31 mouse cellular contexts compared by ENCODE assay signal in genomic region chr7:30235625-30236024, GRCm38 (mm10). TPM values are rescaled to one million over a fixed set of nuclear protein-coding genes. Genes with fewer than 3 reads are reported as not detected.
DNase-seq lines count a peak whose midpoint lies in the region; ATAC-seq and TF ChIP-seq lines count a peak whose summit lies in the region.
"Had no signal": no experiment of that assay in that cellular context is flagged by ENCODE, and none has a peak within 500 bp of the region (broad histone marks: within the 10 kb centered on the region; RNA-seq: fewer than 3 reads in every experiment).

TSS of gene Ovol3 (minus strand) at chr7:30235725.

- 93% methylated on average over 4 of the region's 4 CpGs for WGBS in forebrain, embryonic 10.5 days
- 89% methylated on average over 4 of the region's 4 CpGs for WGBS in forebrain, postnatal 0 days
- WGBS in kidney, adult 2 months: 84% methylated on average over 4 of the region's 4 CpGs
- 85% methylated on average over 4 of the region's 4 CpGs for WGBS in kidney, embryonic 16.5 days
- WGBS in midbrain, embryonic 13.5 days: 86% methylated on average over 4 of the region's 4 CpGs
- WGBS in midbrain, embryonic 14.5 days: 84% methylated on average over 4 of the region's 4 CpGs

- 0 out of 2 replicates have a peak within 1 kb of the TSS, but pooled peaks have one; percentile 3 for H3K4me3 ChIP-seq in forebrain, embryonic 10.5 days
- no peak within 1 kb of the TSS for H3K4me3 ChIP-seq in forebrain, postnatal 0 days (ENCODE audit: low read depth, low read length)
- no peak within 1 kb of the TSS for H3K4me3 ChIP-seq in kidney, adult 2 months (ENCODE audit: insufficient read depth, low read depth, low read length)
- H3K4me3 ChIP-seq in kidney, embryonic 16.5 days (ENCODE audit: low read length): no peak within 1 kb of the TSS
- H3K4me3 ChIP-seq in midbrain, embryonic 13.5 days (replicated peaks): no peak within 1 kb of the TSS
- no peak within 1 kb of the TSS for H3K4me3 ChIP-seq in midbrain, embryonic 14.5 days (replicated peaks; ENCODE audit: low read depth, low read length)
- H3K4me3 ChIP-seq: embryonic facial prominence, embryonic 12.5 days; embryonic facial prominence, embryonic 15.5 days; forebrain, embryonic 12.5 days; forebrain, embryonic 15.5 days; heart, adult 2 months; heart, embryonic 10.5 days; heart, embryonic 13.5 days; hindbrain, embryonic 12.5 days; hindbrain, embryonic 15.5 days had no signal

- H3K36me3 ChIP-seq in forebrain, embryonic 10.5 days (replicated peaks): peaks cover 41% of the 10 kb centered on the region
- H3K36me3 ChIP-seq in forebrain, postnatal 0 days (ENCODE audit: insufficient read depth): peaks cover 18% of the 10 kb centered on the region
- H3K36me3 ChIP-seq in kidney, adult 2 months (ENCODE audit: control insufficient read depth, insufficient read depth, low read length): no peaks in the 10 kb centered on the region
- peaks cover 8% of the 10 kb centered on the region for H3K36me3 ChIP-seq in kidney, embryonic 16.5 days (ENCODE audit: insufficient read depth, low read length)
- peaks cover 37% of the 10 kb centered on the region for H3K36me3 ChIP-seq in midbrain, embryonic 13.5 days
- H3K36me3 ChIP-seq in midbrain, embryonic 14.5 days (ENCODE audit: control insufficient read depth, insufficient read depth, low read length): peaks cover 26% of the 10 kb centered on the region
- H3K36me3 ChIP-seq: forebrain, embryonic 15.5 days had no signal

- no peaks in the 10 kb centered on the region for H3K27me3 ChIP-seq in forebrain, embryonic 10.5 days (ENCODE audit: poor library complexity, severe bottlenecking)
- H3K27me3 ChIP-seq in forebrain, postnatal 0 days (ENCODE audit: insufficient read depth, low read length): no peaks in the 10 kb centered on the region
- H3K27me3 ChIP-seq in kidney, adult 2 months (replicated peaks; ENCODE audit: control insufficient read depth, insufficient read depth, low read length): no peaks in the 10 kb centered on the region
- H3K27me3 ChIP-seq in kidney, embryonic 16.5 days (ENCODE audit: insufficient read depth, low read length): no peaks in the 10 kb centered on the region
- H3K27me3 ChIP-seq in midbrain, embryonic 13.5 days: no peaks in the 10 kb centered on the region
- no peaks in the 10 kb centered on the region for H3K27me3 ChIP-seq in midbrain, embryonic 14.5 days (ENCODE audit: control insufficient read depth, insufficient read depth, low read length)
- H3K27me3 ChIP-seq: embryonic facial prominence, embryonic 12.5 days; embryonic facial prominence, embryonic 15.5 days; forebrain, embryonic 12.5 days; forebrain, embryonic 15.5 days; heart, embryonic 13.5 days; hindbrain, embryonic 12.5 days; hindbrain, embryonic 15.5 days had no signal

- H3K9ac ChIP-seq in forebrain, postnatal 0 days: no peak within 1 kb of the TSS
- no peak within 1 kb of the TSS for H3K9ac ChIP-seq in kidney, embryonic 16.5 days (replicated peaks; ENCODE audit: low read length)
- peak within 1 kb of the TSS; percentile 41; the same call in 1 of the 2 replicates for H3K9ac ChIP-seq in midbrain, embryonic 13.5 days (replicated peaks)
- no peak within 1 kb of the TSS for H3K9ac ChIP-seq in midbrain, embryonic 14.5 days (replicated peaks; ENCODE audit: low read length)
- H3K9ac ChIP-seq: embryonic facial prominence, embryonic 12.5 days; embryonic facial prominence, embryonic 15.5 days; forebrain, embryonic 12.5 days; forebrain, embryonic 15.5 days; heart, embryonic 13.5 days; hindbrain, embryonic 12.5 days; hindbrain, embryonic 15.5 days had no signal

- TF ChIP-seq CTCF in forebrain, postnatal 0 days (IDR thresholded peaks at IDR 0.05; ENCODE audit: low read depth): no peak
- no peak for TF ChIP-seq CTCF in kidney, adult 2 months (conservative IDR thresholded peaks at IDR 0.05; ENCODE audit: insufficient read depth, insufficient read length, low read depth, low read length)

- H3K27ac ChIP-seq in forebrain, embryonic 10.5 days: no peak within 1 kb of the TSS
- H3K27ac ChIP-seq in forebrain, postnatal 0 days (ENCODE audit: low read depth, low read length): no peak within 1 kb of the TSS
- H3K27ac ChIP-seq in kidney, adult 2 months (ENCODE audit: insufficient read depth, low read depth, low read length): 0 out of 2 replicates have a peak within 1 kb of the TSS, but pooled peaks have one; percentile 6
- no peak within 1 kb of the TSS for H3K27ac ChIP-seq in kidney, embryonic 16.5 days (ENCODE audit: low read length)
- H3K27ac ChIP-seq in midbrain, embryonic 13.5 days: no peak within 1 kb of the TSS
- H3K27ac ChIP-seq in midbrain, embryonic 14.5 days (replicated peaks; ENCODE audit: low read depth, low read length): no peak within 1 kb of the TSS
- H3K27ac ChIP-seq: embryonic facial prominence, embryonic 12.5 days; embryonic facial prominence, embryonic 15.5 days; forebrain, embryonic 12.5 days; forebrain, embryonic 15.5 days; heart, adult 2 months; heart, embryonic 10.5 days; heart, embryonic 13.5 days; hindbrain, embryonic 12.5 days; hindbrain, embryonic 15.5 days had no signal

- H3K4me2 ChIP-seq in forebrain, postnatal 0 days (ENCODE audit: low read depth): no peak within 1 kb of the TSS
- H3K4me2 ChIP-seq in kidney, embryonic 16.5 days (replicated peaks; ENCODE audit: low read depth, low read length): no peak within 1 kb of the TSS
- no peak within 1 kb of the TSS for H3K4me2 ChIP-seq in midbrain, embryonic 13.5 days (replicated peaks)
- no peak within 1 kb of the TSS for H3K4me2 ChIP-seq in midbrain, embryonic 14.5 days (ENCODE audit: low read length)
- H3K4me2 ChIP-seq: embryonic facial prominence, embryonic 12.5 days; embryonic facial prominence, embryonic 15.5 days; forebrain, embryonic 12.5 days; forebrain, embryonic 15.5 days; heart, embryonic 13.5 days; hindbrain, embryonic 12.5 days; hindbrain, embryonic 15.5 days had no signal

- no peaks in the 10 kb centered on the region for H3K9me3 ChIP-seq in forebrain, embryonic 10.5 days
- no peaks in the 10 kb centered on the region for H3K9me3 ChIP-seq in forebrain, postnatal 0 days (ENCODE audit: low read length)
- no peaks in the 10 kb centered on the region for H3K9me3 ChIP-seq in kidney, embryonic 16.5 days (ENCODE audit: low read length)
- H3K9me3 ChIP-seq in midbrain, embryonic 13.5 days: no peaks in the 10 kb centered on the region
- no peaks in the 10 kb centered on the region for H3K9me3 ChIP-seq in midbrain, embryonic 14.5 days (ENCODE audit: control insufficient read depth, low read length)
- H3K9me3 ChIP-seq: embryonic facial prominence, embryonic 12.5 days; embryonic facial prominence, embryonic 15.5 days; forebrain, embryonic 12.5 days; forebrain, embryonic 15.5 days; heart, embryonic 10.5 days; heart, embryonic 13.5 days; hindbrain, embryonic 12.5 days; hindbrain, embryonic 15.5 days had no signal

- H3K4me1 ChIP-seq in forebrain, embryonic 10.5 days: peaks cover 21% of the 10 kb centered on the region
- H3K4me1 ChIP-seq in forebrain, postnatal 0 days (ENCODE audit: insufficient read depth): 0 out of 2 replicates have a peak, but pooled peaks cover 5% of the 10 kb centered on the region
- peaks cover 11% of the 10 kb centered on the region; the same call in 1 of the 2 replicates for H3K4me1 ChIP-seq in kidney, adult 2 months (ENCODE audit: control insufficient read depth, insufficient read depth, low read length)
- H3K4me1 ChIP-seq in kidney, embryonic 16.5 days (ENCODE audit: insufficient read depth, low read length): peaks cover 16% of the 10 kb centered on the region
- peaks cover 20% of the 10 kb centered on the region for H3K4me1 ChIP-seq in midbrain, embryonic 13.5 days (replicated peaks)
- H3K4me1 ChIP-seq in midbrain, embryonic 14.5 days (ENCODE audit: control insufficient read depth, insufficient read depth, low read length): peaks cover 16% of the 10 kb centered on the region

- DNase-seq in forebrain, embryonic 10.5 days (ENCODE audit: extremely low spot score, low spot score): no peak
- DNase-seq in forebrain, postnatal 0 days: no peak
- DNase-seq in kidney, adult 2 months: no peak
- no peak for DNase-seq in midbrain, embryonic 14.5 days
- DNase-seq: adrenal gland, adult 2 months; adrenal gland, postnatal 14 days; B cell, adult 2 months; cerebellum, adult 11 months; cerebellum, adult 2 months; cerebellum, adult 9-11 months; cerebellum, postnatal 25 days; gastrocnemius, postnatal 25 days; heart, adult 2 months; heart, postnatal 14 days had no signal

- TF ChIP-seq POLR2A in kidney, adult 2 months (IDR thresholded peaks at IDR 0.05; ENCODE audit: low read depth, low read length): no peak

- no peak for ATAC-seq in forebrain, postnatal 0 days
- no peak for ATAC-seq in kidney, embryonic 16.5 days (ENCODE audit: low FRiP score, low TSS enrichment)
- no peak for ATAC-seq in midbrain, embryonic 13.5 days
- no peak for ATAC-seq in midbrain, embryonic 14.5 days (ENCODE audit: low FRiP score, low TSS enrichment)
- ATAC-seq: forebrain, embryonic 15.5 days had no signal

RNA-seq across cellular contexts. Expression of gene Ovol3, which starts in this region (rescaled TPM):
- not detected in 2 replicates for polyA plus RNA-seq in forebrain, embryonic 10.5 days (2016; fragmentation: Nextera tagmentation; extraction: Ambion mirVana)
- total RNA-seq in forebrain, postnatal 0 days (2014; rRNA removed): not detected in 2 replicates
- not detected in 2 replicates for polyA plus RNA-seq in forebrain, postnatal 0 days (2015; fragmentation: Nextera tagmentation; extraction: Ambion mirVana)
- polyA plus RNA-seq in kidney, adult 2 months (2012; rRNA removed): 0.19 and 0.27 TPM in 2 replicates
- not detected in 2 replicates for polyA plus RNA-seq in kidney, embryonic 16.5 days (2015; fragmentation: Nextera tagmentation; extraction: Ambion mirVana)
- polyA plus RNA-seq in midbrain, embryonic 13.5 days (2015; fragmentation: Nextera tagmentation; extraction: Ambion mirVana): not detected in 2 replicates
- polyA plus RNA-seq in midbrain, embryonic 14.5 days (2014; fragmentation: Nextera tagmentation; extraction: Ambion mirVana): not detected in 2 replicates
- total RNA-seq: adrenal gland, adult 2 months; adrenal gland, postnatal 14 days; adrenal gland, postnatal 4 days; common myeloid progenitor, adult 5-6 weeks; gastrocnemius, adult 8-10 months; gastrocnemius, postnatal 25 days; heart, adult 2 months; heart, postnatal 14 days; hematopoietic stem cell, adult 5-6 weeks; MEL had no signal
- polyA plus RNA-seq: adrenal gland, adult 2 months; cerebellum, adult 2 months; forebrain, embryonic 12.5 days; forebrain, embryonic 15.5 days; gonadal fat pad, adult 2 months; heart, adult 2 months; heart, embryonic 10.5 days; heart, embryonic 13.5 days; hindbrain, embryonic 12.5 days; hindbrain, embryonic 15.5 days; intestine, embryonic 14.5 days had no signal
